Mouse (Mus musculus) c-Kit-positive CD71-negative TER-119-negative erythroid progenitor cells, embryonic 14.5 days (primary cell): ENCODE measurements around the gene Hfe.
"Not testable (repeated sequence)": the region's sequence is repeated elsewhere in the genome, so short reads cannot be mapped to it uniquely, and the experiment has no call there.

Source experiments
- DNase-seq: peaks from one replicate; pipeline ENCODE4 v3.0.0-alpha.2; 2013; ENCODE audit warnings: low read depth

Hfe gene

DNA sequence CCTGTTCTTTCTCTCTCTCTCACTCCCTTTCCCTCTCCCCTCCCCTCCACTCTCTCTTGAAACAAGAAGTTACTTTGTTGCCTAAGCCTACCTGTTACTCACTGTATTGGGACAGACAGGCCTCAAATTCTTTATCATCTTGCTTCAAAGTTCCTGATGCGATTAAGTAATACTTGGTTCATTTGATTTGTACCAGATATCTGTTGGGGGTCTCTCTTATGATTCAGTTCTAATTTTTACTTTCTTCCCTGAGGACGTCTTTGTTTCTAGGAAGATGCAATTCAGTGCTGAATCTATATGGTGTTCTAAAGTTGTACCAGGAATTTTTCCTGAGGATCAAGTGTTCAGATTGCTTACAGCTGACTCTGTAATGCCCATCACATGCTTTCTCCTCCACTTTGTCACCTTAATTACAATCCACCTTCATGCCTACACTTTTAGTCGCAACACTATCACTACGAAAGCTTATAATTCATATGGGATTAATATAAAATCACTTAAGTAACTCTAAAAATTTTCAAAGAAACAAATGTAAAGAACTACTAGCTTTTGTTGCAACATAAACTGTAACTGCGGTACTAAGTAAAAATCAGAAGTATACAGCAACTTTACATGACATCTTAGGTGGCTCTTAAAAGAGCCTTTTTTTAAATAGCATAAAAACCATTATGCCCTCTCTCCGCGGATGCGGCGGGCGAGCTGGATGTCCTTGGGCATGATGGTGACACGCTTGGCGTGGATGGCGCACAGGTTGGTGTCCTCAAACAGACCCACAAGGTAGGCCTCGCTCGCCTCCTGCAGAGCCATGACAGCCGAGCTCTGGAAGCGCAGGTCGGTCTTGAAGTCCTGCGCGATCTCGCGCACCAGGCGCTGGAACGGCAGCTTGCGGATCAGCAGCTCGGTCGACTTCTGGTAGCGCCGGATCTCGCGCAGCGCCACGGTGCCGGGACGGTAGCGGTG, 34.0 kb upstream of the Hfe start:
- DNase-seq, result no peak

DNA sequence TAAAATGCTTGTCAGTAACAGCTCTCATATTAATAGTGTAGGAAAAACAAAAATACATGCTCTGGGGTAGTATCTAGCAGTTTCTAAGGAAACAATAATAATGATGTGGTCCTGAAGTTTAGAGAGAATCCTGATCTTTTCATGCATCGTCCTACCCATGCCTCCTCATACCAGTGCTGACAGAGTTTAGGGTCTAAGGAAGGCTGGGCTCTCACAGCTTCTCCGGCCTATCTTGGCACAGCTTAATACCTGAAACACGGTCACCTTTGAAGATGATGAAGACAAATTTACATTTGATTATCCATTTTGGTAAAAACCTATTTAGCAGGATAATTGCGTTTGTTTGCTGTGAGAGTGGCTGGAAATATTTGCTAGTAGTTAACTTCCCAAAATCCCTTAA, 33.3 kb upstream of the Hfe start:
- DNase-seq, result no peak

DNA sequence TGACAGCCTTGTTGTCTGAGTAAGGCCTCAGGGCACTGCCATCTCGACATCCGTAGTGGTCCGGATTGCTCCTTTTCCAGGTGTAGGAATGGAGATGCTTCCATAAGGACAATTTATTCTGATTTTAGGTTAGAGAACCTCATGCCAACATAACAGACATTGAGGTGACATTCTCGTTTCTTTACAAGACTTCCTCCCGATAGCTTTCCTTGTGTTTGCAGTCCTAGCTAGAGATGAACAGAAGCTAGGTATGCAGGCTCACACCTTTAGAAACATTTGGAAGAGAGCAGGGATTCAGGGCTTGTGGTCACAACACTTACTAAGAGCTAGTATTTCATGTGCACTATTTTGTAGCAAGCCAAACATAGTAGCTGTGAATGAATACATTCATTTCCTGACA, 32.6 kb upstream of the Hfe start:
- DNase-seq, result no peak

DNA sequence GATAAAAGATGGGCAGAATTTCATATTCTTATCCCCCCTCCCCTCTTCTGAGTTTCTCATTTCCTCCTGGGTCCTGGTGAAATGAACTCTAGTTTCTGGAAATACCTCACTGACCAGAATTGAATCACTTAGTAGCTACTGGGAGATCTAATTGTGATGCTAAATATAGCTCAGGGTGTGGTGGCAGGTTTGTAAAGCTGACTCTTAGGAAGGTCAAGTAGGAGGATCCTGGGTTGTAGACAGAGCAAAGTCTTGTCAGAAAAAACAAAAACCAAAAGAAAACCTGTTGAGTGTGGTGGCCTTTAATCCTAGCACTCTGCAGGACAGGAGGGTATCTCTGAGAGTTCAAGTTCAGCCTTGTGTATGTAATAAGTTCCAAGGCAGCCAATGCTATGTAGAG, 31.4 kb upstream of the Hfe start:
- DNase-seq, result no peak

DNA sequence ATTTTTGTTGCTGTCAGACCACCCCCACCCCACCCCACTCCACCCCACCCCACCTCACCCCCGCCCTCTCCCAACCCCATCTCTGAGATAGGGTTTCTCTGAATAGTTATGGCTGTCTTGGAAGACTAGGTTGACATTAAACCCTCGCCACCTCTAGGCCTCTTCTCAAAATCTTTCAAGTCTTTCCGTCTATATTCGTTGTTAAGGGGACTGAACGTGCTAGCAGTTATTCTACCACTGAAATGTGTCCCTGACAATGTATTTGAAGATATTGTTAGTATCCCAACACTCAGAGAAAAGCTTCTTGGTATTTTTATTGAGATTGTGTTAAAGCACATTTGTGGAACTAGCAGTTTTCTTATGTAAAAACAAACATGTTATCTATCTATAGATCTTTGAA, 30.3 kb upstream of the Hfe start:
- no peak for DNase-seq

DNA sequence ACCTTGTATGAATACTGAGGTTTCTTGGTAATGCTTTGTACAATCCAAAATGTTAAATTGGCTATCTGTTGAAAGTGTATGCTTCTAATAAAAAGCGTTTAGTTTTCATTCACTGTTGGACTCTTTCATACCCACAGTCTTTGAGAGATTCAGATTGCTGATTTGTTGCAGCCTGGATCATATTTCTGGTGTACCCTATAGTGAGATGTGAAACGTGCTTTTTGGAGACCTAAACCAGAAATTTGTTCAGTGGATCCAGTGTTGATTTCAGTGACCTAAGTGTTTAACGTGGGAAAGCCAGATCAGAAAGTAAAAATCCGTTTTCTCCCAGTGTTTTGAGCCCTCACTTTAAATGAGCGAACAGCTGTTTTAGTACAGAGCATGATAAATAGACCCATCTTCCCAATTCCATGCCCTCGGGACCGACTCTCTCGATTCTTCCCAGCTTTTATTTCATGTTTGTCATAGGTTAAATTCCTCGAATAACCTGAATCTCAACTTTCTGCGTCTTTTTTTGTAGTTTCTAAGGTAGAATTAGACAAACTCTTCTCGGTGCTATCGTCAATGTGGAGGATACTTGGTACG, 29.7 kb upstream of the Hfe start:
- DNase-seq, result no peak

DNA sequence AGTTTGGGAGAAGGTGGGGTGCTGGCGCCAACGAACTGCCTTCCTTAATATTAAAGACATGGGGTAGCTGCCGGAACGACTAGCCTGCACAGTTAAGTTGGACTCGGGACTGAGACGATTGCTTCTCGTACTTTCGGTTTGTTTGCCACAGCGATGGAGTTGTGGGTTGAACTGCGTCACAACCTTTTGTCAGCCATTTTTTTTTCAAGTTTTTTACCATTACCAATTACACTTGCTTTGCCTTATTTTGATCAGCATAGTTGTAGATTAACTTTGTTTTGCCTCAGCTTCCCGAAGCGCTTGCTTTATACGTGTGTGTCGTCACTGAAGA, 29.2 kb upstream of the Hfe start:
- no peak for DNase-seq

DNA sequence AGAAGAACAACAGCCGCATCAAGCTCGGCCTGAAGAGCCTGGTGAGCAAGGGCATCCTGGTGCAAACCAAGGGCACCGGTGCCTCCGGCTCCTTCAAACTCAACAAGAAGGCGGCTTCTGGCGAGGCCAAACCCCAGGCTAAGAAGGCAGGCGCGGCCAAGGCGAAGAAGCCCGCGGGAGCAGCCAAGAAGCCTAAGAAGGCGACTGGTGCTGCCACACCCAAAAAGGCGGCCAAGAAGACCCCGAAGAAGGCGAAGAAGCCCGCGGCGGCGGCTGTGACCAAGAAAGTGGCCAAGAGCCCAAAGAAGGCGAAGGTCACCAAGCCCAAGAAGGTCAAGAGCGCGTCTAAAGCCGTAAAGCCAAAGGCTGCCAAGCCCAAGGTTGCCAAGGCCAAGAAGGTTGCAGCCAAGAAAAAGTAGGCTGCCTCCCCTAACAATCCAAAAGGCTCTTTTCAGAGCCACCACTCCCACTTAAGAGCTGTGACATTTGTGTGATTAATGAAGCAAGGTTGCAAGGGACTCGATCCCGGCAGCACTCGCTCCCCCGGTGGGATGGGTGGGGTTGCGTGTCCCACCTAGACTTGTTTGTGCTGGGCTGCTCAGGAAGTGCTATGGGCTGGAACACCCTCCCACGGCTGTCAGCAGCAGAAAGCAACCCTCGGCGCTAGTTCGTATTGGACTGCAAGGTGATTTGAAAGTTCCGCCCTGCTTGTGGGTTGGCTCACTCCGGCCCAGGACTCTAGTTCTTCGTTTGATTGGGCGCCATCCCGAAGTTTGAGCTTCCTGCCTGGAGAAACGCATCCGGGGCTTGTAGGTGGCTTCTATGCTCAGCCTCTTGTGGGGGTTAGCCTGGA, 28.6 kb upstream of the Hfe start:
- no peak for DNase-seq

DNA sequence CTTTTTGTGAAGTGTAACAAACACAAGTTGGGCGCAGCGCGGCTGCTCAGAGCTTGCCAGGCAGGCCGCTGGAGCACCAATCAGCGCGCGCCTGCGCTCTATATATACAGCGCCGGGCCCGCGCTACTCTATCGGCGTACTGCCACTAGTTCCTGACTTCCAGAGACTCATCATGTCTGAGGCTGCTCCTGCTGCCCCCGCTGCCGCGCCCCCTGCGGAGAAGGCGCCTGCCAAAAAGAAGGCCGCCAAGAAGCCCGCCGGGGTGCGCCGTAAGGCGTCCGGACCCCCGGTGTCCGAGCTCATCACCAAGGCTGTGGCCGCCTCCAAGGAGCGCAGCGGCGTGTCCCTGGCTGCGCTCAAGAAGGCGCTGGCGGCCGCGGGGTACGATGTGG, 28.0 kb upstream of the Hfe start, which contains the start of gene Hist1h1c:
TSS of gene Hist1h1c (plus strand) at position 132 of the 392 bp plus-strand sequence.
- peak; percentile 88 for DNase-seq

DNA sequence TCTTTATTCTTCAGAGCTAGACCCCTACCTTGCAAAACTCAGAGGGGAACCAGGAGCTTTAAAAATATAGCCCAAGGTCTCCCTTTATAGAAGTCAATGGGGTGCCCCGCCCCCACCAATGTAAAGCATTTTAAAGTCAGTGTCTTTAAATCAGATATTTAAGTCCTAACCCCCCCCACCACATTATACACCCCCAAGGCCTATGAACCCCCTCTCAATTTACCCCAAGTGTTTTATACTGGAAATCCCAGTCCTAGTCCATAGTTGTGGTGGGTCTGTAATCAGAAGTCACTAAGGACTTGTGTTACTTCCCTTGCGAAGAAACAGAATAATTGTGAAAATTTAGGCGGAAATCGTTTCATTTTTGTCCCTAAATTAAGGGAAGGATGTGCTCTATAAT, 27.4 kb upstream of the Hfe start:
- no peak for DNase-seq

DNA sequence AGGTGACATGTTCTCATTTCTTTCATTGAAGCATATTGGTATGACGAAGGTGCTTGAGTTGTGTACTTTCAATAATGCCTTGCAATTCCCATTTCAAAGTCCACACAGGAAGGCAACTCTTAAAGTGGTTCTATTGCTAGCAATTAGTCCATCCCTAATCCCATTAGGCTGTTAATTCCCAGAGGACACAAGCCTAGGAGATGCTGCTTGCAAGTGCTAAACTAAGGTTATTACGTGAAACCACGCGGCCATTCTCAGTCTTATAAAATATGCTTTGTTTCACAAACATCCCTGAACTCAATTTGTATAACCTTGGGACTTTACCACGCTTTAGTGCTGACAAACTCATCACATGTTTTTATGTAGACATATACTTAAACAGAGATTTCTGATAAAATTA, 26.4 kb upstream of the Hfe start:
- DNase-seq, result no peak

DNA sequence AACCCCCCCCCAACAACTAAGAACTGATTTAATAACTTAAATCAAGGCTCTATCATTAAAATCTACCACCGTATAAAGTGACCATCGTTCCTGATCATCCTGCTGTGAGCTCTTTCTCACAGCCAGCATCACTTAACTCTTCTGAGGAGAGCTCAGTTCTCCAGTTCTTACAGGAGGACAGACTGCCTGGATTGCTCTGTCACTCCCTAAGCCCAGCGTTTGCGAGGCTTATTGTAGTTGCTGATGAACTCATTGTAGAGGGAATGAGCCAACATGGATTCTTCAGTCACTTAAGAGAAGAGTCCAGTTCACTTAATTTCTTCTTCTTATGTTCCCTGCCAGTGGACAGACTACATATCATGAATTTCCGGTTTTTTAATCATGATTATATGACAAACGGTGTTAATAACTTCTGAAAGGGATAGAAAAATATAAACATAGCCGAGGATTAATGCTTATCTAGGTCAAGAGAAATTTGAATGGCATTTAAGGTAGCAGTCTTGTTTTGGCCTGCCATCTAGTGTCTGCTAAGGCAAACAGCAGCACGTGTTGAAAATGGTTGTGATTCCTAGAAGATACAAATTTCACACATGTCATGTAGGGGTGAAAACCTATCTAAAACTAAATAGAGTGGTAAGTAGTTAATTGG, 21.6 kb upstream of the Hfe start:
- DNase-seq, result no peak

DNA sequence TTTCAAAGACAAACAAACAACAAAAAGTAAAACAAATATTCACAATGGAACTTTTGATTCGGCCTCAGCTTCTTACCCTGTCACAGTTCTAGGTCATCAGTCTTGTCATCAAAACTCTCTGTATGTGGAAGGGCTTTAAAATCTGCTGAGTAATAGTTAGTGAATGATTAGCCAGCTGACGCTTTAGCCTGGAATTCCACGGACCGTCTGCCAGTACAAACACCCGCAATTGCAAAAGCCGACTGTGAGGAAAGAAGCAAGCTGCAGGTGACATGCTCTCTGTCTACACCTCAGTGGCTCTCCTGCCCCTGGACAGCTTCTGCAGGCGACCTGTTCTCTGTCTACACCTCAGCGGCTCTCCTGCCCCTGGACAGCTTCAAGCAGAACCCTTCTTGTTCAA, 19.8 kb upstream of the Hfe start:
- no peak for DNase-seq

DNA sequence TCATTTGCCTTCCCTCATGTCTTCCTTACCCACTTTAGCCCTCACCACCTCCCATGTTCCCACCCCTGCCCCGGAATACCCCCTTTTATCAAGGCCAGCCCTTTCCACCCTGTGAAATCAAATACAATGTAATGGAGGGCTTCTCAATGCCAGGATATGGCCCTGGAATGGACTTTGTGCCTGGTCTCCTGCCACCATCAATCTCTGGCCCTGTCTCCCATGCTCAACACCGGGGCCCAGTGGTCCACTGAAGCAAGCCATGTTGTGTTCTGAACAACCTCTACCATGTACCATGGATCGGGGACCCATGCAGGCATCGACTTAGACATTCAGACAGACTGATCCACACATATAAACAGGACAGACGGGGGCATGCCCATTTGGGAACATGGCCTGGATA, 19.1 kb upstream of the Hfe start:
- DNase-seq, result no peak

DNA sequence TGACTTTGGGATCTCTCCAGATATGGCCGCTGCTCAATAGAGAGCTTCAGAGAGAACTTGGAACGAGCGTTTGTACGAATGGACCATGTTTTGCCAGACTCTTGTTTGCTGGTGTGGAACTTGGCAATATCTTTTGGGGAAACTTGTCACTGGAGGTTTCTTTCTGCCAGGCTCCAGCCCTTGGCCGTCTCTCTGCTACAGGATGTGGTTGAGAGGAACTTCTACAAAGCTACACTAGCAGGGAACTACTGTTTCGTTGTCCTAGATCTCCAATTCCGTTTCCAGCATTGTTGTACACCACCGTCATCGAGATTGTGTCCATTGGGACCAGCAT, 18.5 kb upstream of the Hfe start:
- no peak for DNase-seq

DNA sequence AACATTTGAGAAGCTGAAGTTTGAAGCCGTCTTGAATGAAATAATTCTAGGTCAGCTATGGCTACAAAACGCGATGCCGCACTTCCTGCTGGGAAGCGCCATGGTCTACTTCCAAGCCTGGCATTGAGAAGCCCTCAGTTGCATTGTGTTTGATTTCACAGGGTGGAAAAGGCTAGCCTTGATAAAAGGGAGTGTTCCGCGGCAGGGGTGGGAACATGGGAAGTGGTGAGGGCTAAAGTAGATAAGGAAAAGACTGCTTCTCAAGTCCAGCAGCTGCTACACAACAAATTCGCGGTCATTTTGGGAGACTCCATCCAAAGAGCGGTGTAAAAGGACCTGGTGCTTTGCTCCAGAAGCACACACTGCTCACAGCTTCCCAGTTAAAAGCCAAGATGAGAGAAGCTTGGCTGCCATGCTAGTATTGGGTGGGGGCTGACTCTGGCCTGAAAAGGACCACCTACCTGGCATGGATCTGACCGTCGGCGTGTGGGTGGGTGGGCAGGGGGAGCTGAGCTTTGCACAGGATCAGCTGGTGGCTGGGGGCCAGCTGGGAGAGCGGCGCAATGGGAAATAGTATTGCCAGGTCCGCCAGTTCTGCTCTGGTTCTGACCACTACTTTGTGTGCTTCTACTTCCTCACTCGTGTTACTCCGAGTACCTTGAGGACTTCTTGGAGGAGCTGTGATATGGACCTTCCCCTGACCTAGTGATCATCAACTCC, 18.0 kb upstream of the Hfe start:
- DNase-seq, result no peak

DNA sequence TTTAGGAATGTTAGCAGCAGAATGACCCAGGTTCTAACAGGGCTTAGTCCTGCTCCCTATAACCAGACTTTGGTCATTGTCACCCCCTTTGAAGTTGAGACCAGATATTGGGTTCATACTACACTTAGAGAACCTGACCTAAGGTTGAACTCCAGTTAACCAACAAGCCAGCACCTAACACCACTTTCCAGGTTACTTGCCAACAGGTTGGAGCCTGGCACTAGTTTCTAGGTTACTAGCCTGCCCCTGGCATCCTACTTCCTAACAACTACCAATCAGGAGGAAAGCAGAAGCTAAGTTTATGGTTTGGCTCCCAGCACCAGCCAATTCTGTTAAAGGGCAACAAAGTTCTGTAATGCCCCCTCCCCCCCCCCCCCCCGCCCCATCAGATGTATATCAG, 14.6 kb upstream of the Hfe start:
- DNase-seq, result no peak

DNA sequence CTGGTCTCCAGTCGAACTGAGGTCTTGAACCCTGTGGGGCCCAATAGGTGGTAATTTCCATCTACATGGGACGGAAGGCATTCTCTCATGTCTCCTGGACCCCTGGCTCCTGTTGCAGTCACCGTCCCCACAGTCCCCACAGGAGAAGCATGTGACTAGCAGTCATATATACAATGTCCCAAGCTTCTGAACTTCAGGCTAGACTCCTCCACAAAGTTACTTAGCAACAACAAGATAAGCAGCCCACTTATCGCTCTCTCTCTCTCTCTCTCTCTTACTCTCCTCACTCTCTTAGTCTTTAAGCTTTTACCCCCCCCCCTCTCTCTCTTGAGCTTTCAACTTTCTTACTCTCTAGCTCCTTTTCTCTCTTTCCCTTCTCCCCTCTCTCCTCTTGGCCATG, 13.6 kb upstream of the Hfe start:
- DNase-seq, result no peak

DNA sequence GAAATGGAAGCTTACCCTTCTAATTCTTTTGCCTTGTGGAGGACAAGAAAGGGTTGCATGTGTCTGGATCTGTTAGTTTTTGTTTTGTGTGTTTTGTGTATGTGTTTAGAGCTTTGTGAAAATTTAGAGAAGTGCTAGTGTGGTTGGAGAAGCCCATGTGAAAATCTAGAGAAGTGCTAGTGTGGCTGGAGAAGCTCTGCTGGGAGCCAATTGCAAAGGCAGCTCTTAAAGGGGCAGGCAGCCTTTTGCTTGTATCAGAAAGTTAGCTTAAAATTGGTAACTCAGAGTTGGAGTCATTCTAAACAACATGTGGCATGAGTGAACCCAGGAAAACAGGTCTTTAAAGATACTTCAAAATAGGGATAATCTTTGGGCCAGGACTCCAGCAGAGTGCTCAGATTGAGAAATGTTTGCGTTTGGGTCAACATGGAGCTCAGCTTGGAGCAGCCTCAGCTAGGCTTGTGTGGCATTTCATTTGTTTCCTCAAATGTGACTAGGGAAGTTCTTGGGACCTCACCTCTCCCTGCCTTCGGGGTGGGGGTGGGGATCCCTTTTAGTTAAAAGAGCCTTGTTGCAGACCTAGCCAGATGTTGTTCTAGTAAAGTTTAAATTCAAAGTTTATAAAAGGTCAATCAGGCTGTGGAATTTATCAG, 7.1 kb upstream of the Hfe start:
- DNase-seq, result not testable (repeated sequence)

DNA sequence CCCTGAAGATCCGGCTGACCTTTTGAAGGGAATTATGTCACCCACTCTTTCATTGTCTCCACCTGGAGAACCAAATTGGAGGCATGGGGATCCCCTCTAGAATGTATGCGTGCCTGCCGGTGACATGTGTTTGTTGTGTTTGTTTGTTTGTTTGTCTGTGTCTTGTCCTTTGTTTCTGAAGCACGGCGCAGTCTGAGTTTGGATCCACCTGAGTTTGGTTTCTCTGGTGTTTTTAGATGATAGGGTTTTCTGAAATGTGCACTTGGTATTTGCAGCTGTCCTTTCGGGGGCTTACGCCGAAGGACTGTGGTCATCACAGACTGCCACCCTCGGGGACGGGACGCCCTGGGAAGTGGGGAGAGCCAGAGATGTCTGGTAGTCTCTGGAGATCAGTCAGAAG, 6.5 kb upstream of the Hfe start:
- no peak for DNase-seq

DNA sequence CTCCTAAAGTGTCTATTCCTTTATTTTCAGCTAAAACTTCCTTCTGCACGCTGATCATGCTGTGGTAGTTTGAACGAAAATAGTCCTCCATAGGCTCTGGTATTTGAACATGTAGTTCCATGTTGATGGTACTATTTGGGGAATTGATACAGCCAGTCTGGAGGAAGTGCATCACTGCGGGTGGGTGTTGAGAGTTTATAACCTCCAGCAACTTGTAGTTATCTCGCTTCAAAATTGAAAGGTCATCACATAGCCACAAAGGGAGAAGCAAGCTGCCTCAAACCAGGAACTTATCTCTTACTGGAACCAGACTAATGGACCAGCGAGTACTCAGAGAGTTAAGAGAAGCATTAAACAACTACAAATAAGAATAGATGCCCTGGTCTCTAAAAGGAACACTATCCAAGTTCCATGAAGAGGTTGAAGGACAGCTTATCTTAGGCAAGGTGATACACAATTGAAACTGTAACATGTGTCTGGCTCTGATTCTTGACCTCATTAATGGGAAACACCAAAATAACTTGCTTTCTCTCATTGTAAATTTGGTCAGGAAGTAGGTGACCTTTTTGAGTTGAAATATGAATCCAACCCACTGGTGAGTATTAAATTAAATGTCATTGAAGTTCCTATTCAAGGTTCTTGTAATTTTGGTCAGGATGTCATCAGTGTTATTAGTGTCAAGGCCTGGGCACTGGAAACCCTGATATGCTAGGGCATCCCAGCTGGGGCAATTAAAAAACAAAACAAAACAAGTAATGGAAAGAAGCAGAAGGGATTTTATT, 5.8 kb upstream of the Hfe start:
- no peak for DNase-seq
